In genomic region chr5:23165947-23166350, GRCm38 (mm10) we compare ENCODE assay signal across 14 mouse cellular contexts.
DNase-seq lines count a peak whose midpoint lies in the region; ATAC-seq lines count a peak whose summit lies in the region.
"Had no signal": no experiment of that assay in that cellular context is flagged by ENCODE, and none has a peak within 500 bp of the region (broad histone marks: within the 10 kb centered on the region; RNA-seq: fewer than 3 reads in every experiment).

No protein-coding gene starts in this region.

- H3K27ac ChIP-seq in embryonic facial prominence, embryonic 11.5 days (replicated peaks; ENCODE audit: low read depth, low read length) = no peak overlapping the region
- H3K27ac ChIP-seq in embryonic facial prominence, embryonic 10.5 days (replicated peaks) = no peak overlapping the region
- peak overlapping the region; percentile 56; the same call in 1 of the 2 replicates for H3K27ac ChIP-seq in midbrain, embryonic 12.5 days (replicated peaks)
- H3K27ac ChIP-seq in liver, embryonic 12.5 days = no peak overlapping the region
- H3K27ac ChIP-seq: heart, adult 2 months; kidney, embryonic 15.5 days; limb, embryonic 12.5 days; stomach, embryonic 15.5 days had no signal

- H3K4me1 ChIP-seq in embryonic facial prominence, embryonic 11.5 days (ENCODE audit: control insufficient read depth, insufficient read depth, low read length) = no peaks in the 10 kb centered on the region
- peaks cover 7% of the 10 kb centered on the region; the same call in 1 of the 2 replicates for H3K4me1 ChIP-seq in embryonic facial prominence, embryonic 10.5 days
- H3K4me1 ChIP-seq in midbrain, embryonic 12.5 days = peaks cover 13% of the 10 kb centered on the region
- no peaks in the 10 kb centered on the region for H3K4me1 ChIP-seq in liver, embryonic 12.5 days
- H3K4me1 ChIP-seq: kidney, embryonic 15.5 days; limb, embryonic 12.5 days; stomach, embryonic 15.5 days had no signal

- 22% methylated on average over 6 of the region's 6 CpGs for WGBS in embryonic facial prominence, embryonic 11.5 days
- WGBS in embryonic facial prominence, embryonic 10.5 days = 18% methylated on average over 6 of the region's 6 CpGs
- 21% methylated on average over 6 of the region's 6 CpGs for WGBS in midbrain, embryonic 12.5 days
- WGBS in liver, embryonic 12.5 days (ENCODE audit: insufficient replicate concordance) = 19% methylated on average over 6 of the region's 6 CpGs

- no peaks in the 10 kb centered on the region for H3K36me3 ChIP-seq in embryonic facial prominence, embryonic 11.5 days (replicated peaks; ENCODE audit: control insufficient read depth, insufficient read depth, low read depth, low read length)
- H3K36me3 ChIP-seq in embryonic facial prominence, embryonic 10.5 days (replicated peaks) = no peaks in the 10 kb centered on the region
- no peaks in the 10 kb centered on the region for H3K36me3 ChIP-seq in midbrain, embryonic 12.5 days
- no peaks in the 10 kb centered on the region for H3K36me3 ChIP-seq in liver, embryonic 12.5 days
- H3K36me3 ChIP-seq: G1E; kidney, embryonic 15.5 days; limb, embryonic 12.5 days; stomach, embryonic 15.5 days had no signal

- H3K4me3 ChIP-seq in embryonic facial prominence, embryonic 11.5 days (ENCODE audit: low read depth, low read length) = no peak overlapping the region
- no peak overlapping the region for H3K4me3 ChIP-seq in embryonic facial prominence, embryonic 10.5 days
- H3K4me3 ChIP-seq in midbrain, embryonic 12.5 days = no peak overlapping the region
- H3K4me3 ChIP-seq in liver, embryonic 12.5 days = no peak overlapping the region
- H3K4me3 ChIP-seq: heart, adult 2 months; kidney, embryonic 15.5 days; limb, embryonic 12.5 days; stomach, embryonic 15.5 days had no signal

- H3K9me3 ChIP-seq in embryonic facial prominence, embryonic 11.5 days (replicated peaks; ENCODE audit: control insufficient read depth, low read length) = no peaks in the 10 kb centered on the region
- H3K9me3 ChIP-seq in embryonic facial prominence, embryonic 10.5 days = no peaks in the 10 kb centered on the region
- no peaks in the 10 kb centered on the region for H3K9me3 ChIP-seq in midbrain, embryonic 12.5 days
- no peaks in the 10 kb centered on the region for H3K9me3 ChIP-seq in liver, embryonic 12.5 days (replicated peaks)
- H3K9me3 ChIP-seq: G1E; kidney, embryonic 15.5 days; limb, embryonic 12.5 days; stomach, embryonic 15.5 days had no signal

- H3K4me2 ChIP-seq in embryonic facial prominence, embryonic 11.5 days (ENCODE audit: low read depth, low read length) = no peak overlapping the region
- peak overlapping the region; percentile 32 for H3K4me2 ChIP-seq in midbrain, embryonic 12.5 days (replicated peaks)
- H3K4me2 ChIP-seq in liver, embryonic 12.5 days = no peak overlapping the region
- H3K4me2 ChIP-seq: kidney, embryonic 15.5 days; limb, embryonic 12.5 days; lung, embryonic 14.5 days; stomach, embryonic 15.5 days had no signal

- peak; percentile 4 for DNase-seq in embryonic facial prominence, embryonic 11.5 days (ENCODE audit: low spot score)
- DNase-seq in embryonic facial prominence, embryonic 10.5 days (ENCODE audit: low spot score) = no peak
- peak; percentile 44 to 63 for DNase-seq in right cerebral cortex, postnatal 10 days (ENCODE audit: low spot score in 2 of 2)
- DNase-seq in right cerebral cortex, postnatal 36 days (ENCODE audit: low spot score in 2 of 2) = no peak
- DNase-seq in urinary bladder, postnatal 25 days (ENCODE audit: low spot score) = no peak
- no peak for DNase-seq in urinary bladder, postnatal 36 days (ENCODE audit: low spot score in 2 of 2)
- DNase-seq: heart, adult 2 months; lung, embryonic 14.5 days had no signal

- ATAC-seq in embryonic facial prominence, embryonic 11.5 days (replicated peaks; ENCODE audit: insufficient number of reproducible peaks, low FRiP score, low TSS enrichment, low read depth) = no peak
- ATAC-seq in midbrain, embryonic 12.5 days (ENCODE audit: low FRiP score, low read depth) = peak; percentile 63
- no peak for ATAC-seq in liver, embryonic 12.5 days

- H3K9ac ChIP-seq in embryonic facial prominence, embryonic 11.5 days (replicated peaks; ENCODE audit: low read length) = no peak overlapping the region
- H3K9ac ChIP-seq in midbrain, embryonic 12.5 days (replicated peaks) = 0 out of 2 replicates have a peak overlapping the region, but pooled peaks have one; percentile 28
- no peak overlapping the region for H3K9ac ChIP-seq in liver, embryonic 12.5 days
- H3K9ac ChIP-seq: kidney, embryonic 15.5 days; limb, embryonic 12.5 days; lung, embryonic 14.5 days; stomach, embryonic 15.5 days had no signal

- H3K27me3 ChIP-seq in embryonic facial prominence, embryonic 11.5 days (ENCODE audit: control insufficient read depth, insufficient read depth, low read length) = no peaks in the 10 kb centered on the region
- H3K27me3 ChIP-seq in embryonic facial prominence, embryonic 10.5 days (replicated peaks; ENCODE audit: low read depth, poor library complexity, severe bottlenecking) = no peaks in the 10 kb centered on the region
- H3K27me3 ChIP-seq in midbrain, embryonic 12.5 days = no peaks in the 10 kb centered on the region
- no peaks in the 10 kb centered on the region for H3K27me3 ChIP-seq in liver, embryonic 12.5 days (replicated peaks)
- H3K27me3 ChIP-seq: kidney, embryonic 15.5 days; limb, embryonic 12.5 days; stomach, embryonic 15.5 days had no signal

Comparison
In these comparisons a context has a peak if more than half of its experiments do, and no peak if none do; other contexts are left out.
1. DNase-seq: peak in embryonic facial prominence, embryonic 11.5 days (single experiment) and right cerebral cortex, postnatal 10 days (2 of 2); none in embryonic facial prominence, embryonic 10.5 days (single experiment), right cerebral cortex, postnatal 36 days (0 of 2), urinary bladder, postnatal 25 days (single experiment) and urinary bladder, postnatal 36 days (0 of 2).